Mouse (Mus musculus) naive thymus-derived CD4-positive, alpha-beta T cell, adult 2 months (primary cell): ENCODE results near the gene Ssna1.

ENCODE experiments used
- DNase-seq: peaks from one replicate; pipeline ENCODE4 v3.0.0-alpha.2; 2011; ENCODE audit warnings: low read depth

The Ssna1 gene

GRCm38 (mm10) chr2:25271827-25272511 lies at the start of gene Ssna1, which contains the start of gene Anapc2:
TSS of gene Ssna1 (minus strand) at chr2:25272438.
TSS of gene Anapc2 (plus strand) at chr2:25272478.
- peak; percentile 98 for DNase-seq

- no peak for DNase-seq
Measured at GRCm38 (mm10) chr2:25320084-25320483, 47.8 kb upstream of the Ssna1 start.

GRCm38 (mm10) chr2:25318971-25319773 lies 46.9 kb upstream of the Ssna1 start, which contains the start of gene Grin1:
TSS of gene Grin1 (minus strand) at chr2:25319187.
- peak; percentile 66 for DNase-seq

- DNase-seq = no peak
Measured at GRCm38 (mm10) chr2:25318119-25318966, 46.1 kb upstream of the Ssna1 start.

DNA sequence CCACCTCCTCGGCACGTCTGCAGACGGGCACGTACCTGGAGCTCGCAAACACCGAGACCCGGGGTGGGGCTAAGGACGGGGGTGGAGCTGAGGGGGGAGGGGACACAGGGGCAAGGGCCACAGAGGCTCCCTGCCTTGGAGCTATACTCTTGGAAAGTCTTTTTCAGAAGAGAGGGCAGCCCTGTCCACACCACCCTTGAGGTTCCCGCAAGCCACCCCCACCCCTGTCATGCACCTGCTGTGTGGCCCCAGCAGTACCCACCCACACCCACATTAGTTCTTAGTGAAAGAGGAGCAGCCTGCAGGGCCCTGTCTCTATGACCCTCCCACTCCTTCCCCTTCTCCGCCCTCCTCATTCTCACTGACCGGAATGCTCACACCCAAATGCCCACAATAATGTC lies 39.3 kb upstream of the Ssna1 start:
- DNase-seq = no peak

- no peak for DNase-seq
Measured at GRCm38 (mm10) chr2:25310969-25311368, 38.7 kb upstream of the Ssna1 start.

- no peak for DNase-seq
Measured at GRCm38 (mm10) chr2:25310180-25310579, 37.9 kb upstream of the Ssna1 start.

- DNase-seq = no peak
Measured at GRCm38 (mm10) chr2:25305587-25306359, 33.5 kb upstream of the Ssna1 start.

- peak; percentile 33 for DNase-seq
Measured at GRCm38 (mm10) chr2:25304657-25305541, 32.7 kb upstream of the Ssna1 start.

DNA sequence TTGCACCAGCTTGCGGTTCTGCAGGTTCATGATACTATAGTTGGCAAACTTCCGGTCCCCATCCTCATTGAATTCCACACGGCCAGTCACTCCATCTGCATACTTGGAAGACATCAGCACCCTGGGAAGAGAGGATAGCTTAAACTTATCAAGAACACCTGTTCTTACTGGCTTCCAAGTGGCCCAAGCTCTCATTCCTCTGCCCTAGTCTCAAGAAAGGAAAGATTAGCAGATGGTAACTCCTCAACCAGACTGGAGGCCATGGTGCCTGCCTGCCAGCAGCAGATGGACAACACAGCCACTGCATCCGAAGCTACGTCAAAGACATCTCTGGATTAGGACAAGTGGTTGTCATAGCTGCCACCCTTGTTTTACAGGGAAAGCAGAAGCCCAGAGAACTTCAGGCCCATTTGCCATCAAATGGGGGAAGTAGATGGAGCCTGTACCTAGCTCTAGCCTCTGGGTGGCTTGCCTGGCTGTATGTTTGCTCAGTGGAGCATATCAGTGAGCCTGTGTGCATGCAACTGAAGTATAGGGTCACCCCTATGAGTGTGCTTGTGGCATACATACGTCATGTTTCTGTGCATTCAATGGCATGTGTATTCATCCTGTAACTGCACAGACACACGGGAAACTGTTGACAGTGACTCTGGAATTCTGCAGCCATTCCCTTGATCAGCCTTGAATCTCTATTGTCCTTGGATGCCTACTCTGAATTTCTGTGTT lies 31.9 kb upstream of the Ssna1 start:
- DNase-seq = no peak

- no peak for DNase-seq
Measured at GRCm38 (mm10) chr2:25303452-25303851, 31.2 kb upstream of the Ssna1 start.

- DNase-seq = no peak
Measured at GRCm38 (mm10) chr2:25298046-25298445, 25.8 kb upstream of the Ssna1 start.

GRCm38 (mm10) chr2:25297093-25297492 lies 24.9 kb upstream of the Ssna1 start:
- no peak for DNase-seq

DNA sequence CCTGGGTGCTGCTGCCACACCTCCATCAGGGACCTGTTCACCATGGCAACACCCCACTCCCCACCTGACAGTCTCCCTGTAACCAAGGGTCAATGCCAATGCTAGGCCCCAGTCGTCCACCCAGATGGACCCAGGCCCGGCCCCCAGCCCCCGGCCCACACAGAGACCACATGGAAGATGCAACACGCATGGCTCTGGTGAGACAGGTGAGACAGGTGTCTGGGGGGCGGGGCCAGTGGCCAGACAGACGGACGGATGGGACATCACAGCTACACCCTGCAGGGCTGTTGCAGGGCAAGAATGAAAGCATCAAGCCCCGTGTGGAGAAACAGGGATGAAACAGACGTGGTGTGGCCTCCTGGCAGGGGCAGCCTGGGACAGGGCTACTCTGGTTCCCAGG lies 21.5 kb upstream of the Ssna1 start:
- no peak for DNase-seq

- peak; percentile 82 for DNase-seq
Measured at GRCm38 (mm10) chr2:25292856-25293255, 20.6 kb upstream of the Ssna1 start.

DNA sequence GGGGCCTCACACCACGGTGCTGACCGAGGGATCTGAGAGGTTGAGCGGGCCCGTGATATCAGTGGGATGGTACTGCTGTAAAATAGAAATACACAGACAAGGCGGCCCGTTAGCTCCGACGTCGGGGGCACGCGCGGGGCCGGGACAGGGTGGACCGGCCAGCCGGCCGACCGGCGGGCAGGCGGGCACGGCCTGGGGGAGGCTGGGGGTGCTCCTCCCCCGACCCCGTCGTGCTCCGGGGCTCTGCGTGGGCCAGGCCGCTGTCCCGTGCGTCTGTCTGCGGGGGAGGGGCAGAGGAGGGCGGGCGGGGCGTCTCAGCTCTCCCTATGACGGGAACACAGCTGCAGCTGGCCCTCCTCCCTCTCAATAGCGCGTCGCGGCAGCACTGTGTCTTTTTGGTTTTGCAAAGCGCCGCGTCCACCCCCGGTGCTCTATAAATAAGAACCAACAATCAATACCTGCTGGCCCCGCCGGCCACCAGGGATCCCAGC lies 19.9 kb upstream of the Ssna1 start:
- no peak for DNase-seq

- DNase-seq = no peak
Measured at GRCm38 (mm10) chr2:25291184-25292053, 19.2 kb upstream of the Ssna1 start.

- no peak for DNase-seq
Measured at GRCm38 (mm10) chr2:25290816-25291130, 18.5 kb upstream of the Ssna1 start.
